ENCODE assay signal across 16 mouse cellular contexts in genomic region chr5:50760386-50760785, GRCm38 (mm10).
"Had no signal": no experiment of that assay in that cellular context is flagged by ENCODE, and none has a peak within 500 bp of the region (broad histone marks: within the 10 kb centered on the region; RNA-seq: fewer than 3 reads in every experiment).

No protein-coding gene starts in this region.

- H3K4me2 ChIP-seq: neural tube, embryonic 13.5 days; neural tube, embryonic 15.5 days; stomach, embryonic 15.5 days had no signal

- H3K4me1 ChIP-seq: neural tube, embryonic 13.5 days; neural tube, embryonic 15.5 days; stomach, embryonic 15.5 days had no signal

- H3K9ac ChIP-seq: neural tube, embryonic 13.5 days; neural tube, embryonic 15.5 days; stomach, embryonic 15.5 days had no signal

- H3K9me3 ChIP-seq: neural tube, embryonic 13.5 days; neural tube, embryonic 15.5 days; stomach, embryonic 15.5 days had no signal

- H3K36me3 ChIP-seq: neural tube, embryonic 13.5 days; neural tube, embryonic 15.5 days; stomach, embryonic 15.5 days had no signal

- H3K27ac ChIP-seq: neural tube, embryonic 13.5 days; neural tube, embryonic 15.5 days; stomach, embryonic 15.5 days; stomach, postnatal 0 days had no signal

- H3K4me3 ChIP-seq: neural tube, embryonic 13.5 days; neural tube, embryonic 15.5 days; stomach, embryonic 15.5 days had no signal

- H3K27me3 ChIP-seq: neural tube, embryonic 13.5 days; neural tube, embryonic 15.5 days; stomach, embryonic 15.5 days had no signal

- DNase-seq: retina, postnatal 1 day; right cerebral cortex, adult 18-20 months; right cerebral cortex, postnatal 14 days; right cerebral cortex, postnatal 25 days; right cerebral cortex, postnatal 4 days; spleen, adult 18-20 months; thymus, adult 18-20 months; thymus, adult 2 months; thymus, postnatal 14 days; thymus, postnatal 25 days; thymus, postnatal 36 days; thymus, postnatal 4 days had no signal
